Mouse (Mus musculus) left cerebral cortex, postnatal 4 days (tissue): ENCODE results near the gene Rasgef1c. TPM values are rescaled to one million over a fixed set of nuclear protein-coding genes. Genes with fewer than 3 reads are reported as not detected.
A peak's percentile ranks its signal among the peaks of the same experiment; 100 is the strongest.

Experiments
- DNase-seq: peaks from one replicate; pipeline ENCODE4 v3.0.0-alpha.2; 2022
- intact Hi-C: fragments of 180-260 bp; cut with DNase I; formaldehyde crosslinking; loops from one replicate; pipeline ENCODE4 v1.15.1; 2025
- total RNA-seq, 2 experiments: library from RNA; stranded (reverse); gene quantifications; 2 replicates each; pipeline ENCODE4 v1.2.3; 2021

Gene Rasgef1c
- total RNA-seq, 2 experiments from 2014 or later = 17.9 to 21.9 TPM

GRCm38 (mm10) chr11:49919304-49919703 is 17.7 kb downstream of the Rasgef1c start:
- intact Hi-C loops = no loop called here
- DNase-seq = no peak

DNA sequence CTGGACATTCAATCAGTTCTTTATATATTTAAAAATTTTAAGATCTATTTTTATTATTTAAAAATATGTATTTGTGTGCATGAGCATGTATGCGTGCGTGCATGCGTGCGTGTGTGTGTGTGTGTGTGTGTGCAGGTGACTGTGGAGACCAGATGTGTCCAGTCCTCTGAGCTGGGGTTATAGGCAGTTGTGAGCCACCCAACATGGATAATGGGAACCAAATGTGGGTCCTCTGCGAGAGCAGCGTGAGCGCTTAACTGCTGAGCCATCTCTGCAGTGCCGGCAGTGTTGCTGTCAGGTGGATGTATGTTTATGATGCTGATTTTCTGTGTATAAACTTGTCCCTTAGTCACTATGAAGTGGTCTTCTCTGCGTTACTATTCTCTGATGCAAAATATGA is 21.9 kb downstream of the Rasgef1c start:
- no peak for DNase-seq
- intact Hi-C loops = no loop called here

GRCm38 (mm10) chr11:49926183-49926582 is 24.5 kb downstream of the Rasgef1c start:
- intact Hi-C loops = no loop called here
- no peak for DNase-seq

DNA sequence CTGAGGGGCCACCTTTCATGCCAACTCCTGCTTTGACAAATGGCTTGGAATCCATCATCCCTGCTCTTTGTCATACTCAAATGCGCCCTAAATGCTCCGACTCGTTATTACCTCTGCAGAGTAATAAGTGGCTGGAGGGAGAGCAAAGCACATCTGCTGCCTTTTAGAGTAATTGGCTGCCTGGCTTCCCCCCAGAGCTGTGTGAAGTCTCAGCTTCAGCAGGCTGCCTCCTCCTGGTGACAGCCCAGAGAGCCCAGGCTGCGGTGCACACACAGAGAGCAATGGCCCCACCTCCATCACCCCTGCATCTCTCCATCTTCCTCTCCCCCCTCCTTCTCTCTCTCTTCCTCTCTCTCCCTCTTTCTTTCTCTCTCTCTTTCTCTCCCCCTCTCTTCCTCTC is 25.5 kb downstream of the Rasgef1c start:
- intact Hi-C loops = no loop called here
- peak; percentile 37 for DNase-seq

DNA sequence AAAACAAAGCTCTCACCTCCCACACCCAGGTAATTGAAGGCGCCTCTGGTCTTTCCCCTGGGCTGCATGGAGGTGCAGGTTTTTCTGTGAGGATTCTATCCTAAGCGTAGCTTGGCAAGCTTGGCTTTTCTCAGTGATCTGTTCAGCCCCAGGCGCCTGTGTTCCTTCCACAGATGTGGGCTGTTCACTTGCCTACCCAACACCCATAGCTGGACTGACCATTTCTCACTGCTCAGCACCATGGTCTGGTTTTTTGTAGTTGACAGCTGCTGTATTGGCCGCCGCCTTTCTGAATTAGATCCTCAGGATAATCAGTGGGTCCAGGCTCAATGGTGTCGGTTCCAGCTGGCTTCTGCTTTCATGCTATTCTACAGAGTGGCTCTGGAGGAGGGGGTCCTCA is 26.0 kb downstream of the Rasgef1c start:
- no peak for DNase-seq
- intact Hi-C loops = no loop called here

GRCm38 (mm10) chr11:49931037-49931625 is 29.5 kb downstream of the Rasgef1c start:
- peak; percentile 37 for DNase-seq
- intact Hi-C loops = no loop called here

DNA sequence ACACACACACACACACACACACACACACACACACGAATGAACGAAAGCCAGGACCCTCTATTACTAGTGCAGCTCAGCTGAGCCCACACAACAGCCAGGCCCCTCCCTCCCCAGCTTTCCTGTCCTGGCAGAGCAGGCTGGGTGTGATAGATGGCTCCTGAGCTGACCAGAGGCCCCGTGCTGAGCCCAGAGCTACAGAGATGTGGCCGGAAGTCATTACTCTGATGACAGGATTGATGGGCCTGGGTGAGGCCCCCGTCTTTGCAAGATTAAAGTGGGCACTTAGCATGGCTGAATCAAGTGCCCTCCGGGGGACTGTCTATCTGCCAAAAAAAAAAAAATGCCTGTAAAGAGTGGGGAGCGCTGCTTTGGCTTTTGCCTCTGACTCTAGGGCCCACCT is 30.2 kb downstream of the Rasgef1c start:
- DNase-seq = peak; percentile 66
- intact Hi-C loops = no loop called here

DNA sequence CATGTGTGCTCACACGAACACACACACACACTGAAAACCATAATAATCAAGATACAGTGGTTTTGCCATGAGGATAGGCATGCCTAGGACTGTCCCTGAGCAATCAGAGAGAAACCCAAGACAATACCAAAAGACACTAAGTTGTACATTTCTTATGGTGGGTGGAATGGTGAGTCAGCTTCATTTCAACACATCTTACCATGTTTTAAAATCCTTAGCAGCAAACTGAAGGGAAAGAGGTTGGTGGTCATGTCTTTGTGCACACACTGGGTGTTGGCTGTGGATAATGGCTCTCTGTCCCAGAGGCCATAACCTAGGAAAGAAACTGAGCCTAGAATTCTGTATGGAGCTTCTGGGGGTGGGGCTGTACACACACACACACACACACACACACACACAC is 32.2 kb downstream of the Rasgef1c start:
- intact Hi-C loops = no loop called here
- no peak for DNase-seq

- intact Hi-C loops = no loop called here
- peak; percentile 50 for DNase-seq
These were observed 32.7 kb downstream of the Rasgef1c start for GRCm38 (mm10) chr11:49934322-49934721.

- intact Hi-C loops = no loop called here
- no peak for DNase-seq
These were observed 34.8 kb downstream of the Rasgef1c start for GRCm38 (mm10) chr11:49936458-49936857.

DNA sequence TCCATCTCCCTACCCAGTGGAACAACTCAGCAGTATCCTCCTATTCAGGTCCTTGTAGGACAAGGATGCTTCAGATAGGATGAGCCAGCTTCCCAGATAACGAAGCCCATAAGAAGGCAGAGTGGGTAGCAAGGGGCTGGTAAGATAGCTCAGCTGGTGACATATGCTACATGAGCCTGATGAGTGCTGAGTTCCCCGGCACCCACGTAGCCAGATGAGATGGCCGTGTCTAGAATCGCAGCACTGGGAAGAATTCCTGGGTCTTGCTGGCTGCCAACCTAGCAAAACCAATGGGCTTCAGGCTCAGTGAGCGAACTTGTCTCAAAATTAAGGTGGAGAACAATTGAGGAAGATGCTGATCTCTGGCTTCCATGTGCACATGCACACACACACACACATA is 36.1 kb downstream of the Rasgef1c start:
- intact Hi-C loops = no loop called here
- no peak for DNase-seq

DNA sequence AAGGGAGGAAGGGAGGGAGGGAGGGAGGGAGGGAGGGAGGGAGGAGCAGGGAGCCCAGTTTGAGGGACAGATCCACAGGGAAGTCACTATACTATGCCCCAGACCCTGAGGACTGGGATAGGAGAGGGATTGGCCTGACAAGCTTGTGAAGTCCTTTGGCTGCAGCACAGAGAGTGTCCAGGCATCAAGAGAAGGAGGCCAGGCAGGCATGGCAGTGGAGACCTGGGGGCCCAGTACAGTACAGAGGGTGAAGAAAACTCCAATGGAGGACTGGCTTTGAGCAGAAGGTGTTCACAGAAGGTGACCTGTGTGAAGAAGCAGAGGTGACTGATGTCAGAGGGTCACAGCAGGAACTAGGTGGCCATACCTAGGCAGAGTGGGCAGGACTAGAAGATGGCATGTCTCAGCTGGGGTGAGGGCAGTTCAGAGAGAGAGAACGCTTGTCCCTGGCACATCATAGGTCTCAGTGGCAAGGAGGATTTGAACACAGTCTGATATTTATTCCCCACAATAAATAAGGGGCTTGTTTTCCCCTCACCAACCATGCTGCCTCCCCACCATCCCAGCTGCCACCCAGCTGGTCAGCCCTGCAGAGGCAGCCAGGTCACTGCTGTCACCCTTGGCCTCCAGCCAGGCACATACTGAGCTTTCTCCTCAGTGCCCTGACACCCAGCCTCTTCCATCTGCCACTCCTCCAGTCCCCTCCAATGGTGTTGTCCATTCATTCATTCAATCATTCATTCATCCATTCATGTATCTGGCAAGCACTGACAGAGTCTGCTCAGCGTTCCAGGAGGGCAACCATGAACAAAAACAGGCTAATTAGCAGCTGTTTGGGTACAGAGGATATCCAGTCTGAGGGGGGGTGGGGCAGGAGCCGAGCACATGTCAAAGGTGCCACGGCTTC is 36.9 kb downstream of the Rasgef1c start:
- peak; percentile 98 for DNase-seq
- intact Hi-C loops = no loop called here

DNA sequence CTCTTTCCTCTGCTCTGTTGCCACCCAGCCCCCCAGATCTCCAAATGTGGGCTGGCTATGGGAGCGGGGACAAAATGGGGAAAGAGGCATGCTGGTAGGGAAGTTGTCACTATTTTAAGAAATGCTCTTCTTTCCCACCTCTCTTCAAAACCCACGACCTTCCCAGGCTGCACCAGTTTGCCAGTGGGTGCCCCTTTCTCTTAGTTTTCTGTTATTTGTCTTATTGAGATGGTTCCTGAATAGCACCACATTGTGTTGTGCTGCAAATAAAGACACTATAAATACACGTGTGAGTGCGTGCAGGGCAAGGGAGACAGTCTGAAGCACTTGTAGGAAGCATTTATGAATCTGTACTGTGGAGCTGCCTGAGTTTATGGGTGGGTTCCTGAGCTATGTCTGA is 41.2 kb downstream of the Rasgef1c start:
- intact Hi-C loops = no loop called here
- DNase-seq = no peak

DNA sequence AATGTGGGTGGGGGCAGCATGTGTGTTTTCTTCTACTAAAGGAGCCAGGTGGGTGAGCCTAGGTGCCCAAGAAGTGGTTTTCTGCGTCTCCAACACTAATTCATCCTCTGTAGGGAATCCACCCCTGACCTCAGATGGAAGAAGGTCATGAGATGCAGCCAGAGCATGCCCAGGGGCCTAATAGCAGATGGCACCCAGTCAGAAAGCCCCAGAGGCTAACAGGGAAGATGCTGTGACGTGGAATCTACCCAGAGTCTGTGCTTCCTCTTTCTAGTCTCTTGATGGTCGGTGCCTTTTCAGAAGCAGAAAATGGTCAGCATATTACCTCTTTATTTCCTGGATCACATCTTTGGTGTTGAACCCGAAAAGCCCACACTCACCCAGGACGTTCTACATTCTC is 42.3 kb downstream of the Rasgef1c start:
- no peak for DNase-seq
- intact Hi-C loops = no loop called here

GRCm38 (mm10) chr11:49945726-49946125 is 44.1 kb downstream of the Rasgef1c start:
- intact Hi-C loops = no loop called here
- DNase-seq = no peak

- intact Hi-C loops = loop anchor here (10.0 kb wide), 1 partner anchor 295 kb away; no protein-coding TSS in a partner anchor
- peak; percentile 68 for DNase-seq
These were observed 48.2 kb downstream of the Rasgef1c start for GRCm38 (mm10) chr11:49949839-49950238.

DNA sequence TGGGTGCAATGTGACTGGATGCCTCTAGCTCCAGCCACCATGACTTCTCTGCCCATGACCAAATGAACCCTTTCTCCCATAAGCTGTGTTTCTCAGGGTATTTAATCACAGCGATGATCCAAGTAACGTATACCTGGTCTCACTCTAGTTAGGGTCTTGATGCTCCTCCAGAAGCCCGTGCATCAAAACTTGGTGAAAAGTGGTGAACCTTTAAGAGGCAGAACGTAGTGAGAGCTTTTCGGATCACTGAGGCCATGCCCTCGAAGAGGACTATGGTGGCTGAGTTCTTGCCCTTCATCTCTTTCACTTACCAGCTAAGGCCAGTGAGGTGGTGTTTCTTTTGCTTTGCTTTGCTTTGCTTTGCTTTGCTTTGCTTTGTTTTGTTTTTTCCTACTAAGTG is 52.0 kb downstream of the Rasgef1c start:
- DNase-seq = no peak
- intact Hi-C loops = loop anchor here (10.0 kb wide), 1 partner anchor 299 kb away; no protein-coding TSS in a partner anchor

DNA sequence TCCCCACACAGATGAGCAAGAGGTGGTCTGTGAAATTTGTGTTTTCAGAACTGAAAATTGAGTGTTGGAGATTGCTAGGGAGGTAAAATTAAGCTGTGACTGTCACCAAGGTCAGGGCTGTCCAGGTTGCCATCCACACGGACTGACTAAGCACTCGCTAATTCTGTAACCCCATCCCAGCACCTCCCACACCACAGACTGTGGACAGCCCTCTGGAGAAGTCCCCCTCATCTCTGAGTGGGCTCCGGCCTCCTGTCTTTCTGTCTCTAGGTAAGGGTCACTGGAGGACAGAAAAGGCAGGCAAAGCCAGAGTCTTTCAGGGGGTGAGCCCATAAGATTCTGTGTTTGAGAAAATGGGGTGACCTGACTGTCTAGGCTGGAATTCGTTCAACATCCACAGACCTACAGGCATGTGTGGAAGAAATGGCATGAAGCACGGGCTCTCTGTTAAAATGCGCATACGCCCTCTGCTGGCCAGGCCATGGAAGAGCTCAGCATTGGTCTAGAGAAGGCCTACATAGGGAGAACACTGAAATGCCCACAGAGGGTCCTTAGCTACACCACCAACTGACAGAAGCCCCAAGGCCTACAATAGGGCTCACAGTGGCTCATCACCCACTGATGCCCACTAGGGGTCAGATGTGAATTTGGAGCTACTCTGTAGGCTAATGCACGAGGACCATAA is 54.1 kb downstream of the Rasgef1c start:
- intact Hi-C loops = loop anchor here (5.0 to 10.0 kb wide), 2 partner anchors 53 to 301 kb away; partner anchors contain the start of gene Rasgef1c
- peak; percentile 87 for DNase-seq

DNA sequence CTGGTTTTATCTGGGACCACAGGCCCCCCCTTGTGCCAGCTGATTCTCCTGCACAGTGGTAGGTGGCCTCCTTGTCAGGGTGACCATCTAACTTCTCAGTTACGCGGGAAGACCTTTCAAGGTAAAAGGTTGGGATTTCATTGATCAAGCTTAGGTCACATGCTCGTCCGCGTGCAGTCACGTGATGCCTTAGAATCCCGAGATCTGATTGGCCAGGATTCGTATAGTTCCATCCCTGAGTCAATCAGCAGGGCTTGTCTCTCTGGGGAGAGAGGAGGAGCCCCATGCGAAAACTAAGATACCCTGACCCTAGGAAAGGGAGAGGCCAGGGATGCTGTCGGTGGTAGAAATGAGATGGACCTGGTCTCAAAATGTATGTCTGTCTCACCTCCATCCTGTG is 56.4 kb downstream of the Rasgef1c start:
- no peak for DNase-seq
- intact Hi-C loops = loop anchor here (5.0 to 10.0 kb wide), 2 partner anchors 56 to 303 kb away; partner anchors contain the start of gene Rasgef1c

DNA sequence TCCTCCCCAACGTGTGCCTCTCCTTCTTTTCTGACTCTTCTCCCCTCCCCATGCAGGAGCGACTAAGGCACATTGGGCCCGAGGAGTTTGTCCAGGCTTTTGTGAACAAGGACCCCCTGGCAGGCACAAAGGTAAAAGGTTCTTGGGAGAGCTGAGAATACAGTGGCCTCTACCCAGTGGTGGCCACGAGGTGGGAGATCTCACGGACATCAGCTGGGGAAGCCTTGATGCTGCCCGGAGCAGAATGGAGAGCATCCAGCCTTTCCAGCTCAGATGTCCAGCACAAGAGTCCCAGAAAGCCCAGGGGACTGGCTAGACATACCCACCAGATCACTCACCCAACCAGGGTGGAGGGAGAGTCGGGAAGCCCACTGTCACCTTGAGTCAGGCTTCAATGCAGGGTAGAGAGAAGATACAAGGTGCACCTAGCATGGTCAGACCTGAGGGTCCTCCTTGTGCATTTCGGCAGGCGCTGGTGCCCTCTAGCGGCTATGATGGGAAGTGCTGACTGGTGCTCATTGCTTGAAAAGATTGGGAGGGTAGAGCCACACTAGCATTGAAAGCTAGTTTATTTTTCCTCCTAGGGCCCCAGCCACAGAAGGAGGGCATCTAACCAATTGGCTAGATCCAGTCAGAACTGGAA is 59.6 kb downstream of the Rasgef1c start:
- peak; percentile 82 for DNase-seq
- intact Hi-C loops = loop anchor here (10.0 kb wide), 1 partner anchor 236 kb away; no protein-coding TSS in a partner anchor

DNA sequence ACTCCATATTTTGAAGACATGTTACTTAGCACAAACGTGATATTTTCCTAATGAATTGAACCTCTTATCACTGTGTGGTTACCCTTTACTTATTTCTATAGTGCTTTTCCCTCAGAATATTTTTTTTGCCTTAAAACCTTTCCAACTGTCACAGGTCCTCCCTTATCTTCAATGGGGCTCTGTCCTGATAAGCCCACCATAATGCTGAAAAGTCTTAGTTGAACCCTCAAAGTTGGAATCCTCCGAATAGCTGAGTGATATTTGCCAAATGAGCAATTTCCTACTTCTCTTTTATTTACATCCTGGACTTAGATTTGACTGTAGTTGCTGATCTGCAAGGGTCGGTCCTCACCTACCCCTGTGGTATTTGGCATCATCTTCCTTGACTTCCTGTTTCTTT is 63.7 kb downstream of the Rasgef1c start:
- intact Hi-C loops = loop anchor here (10.0 kb wide), 1 partner anchor 241 kb away; no protein-coding TSS in a partner anchor
- no peak for DNase-seq
